Mouse (Mus musculus): ENCODE measurements around the gene Tmem129.

DNA sequence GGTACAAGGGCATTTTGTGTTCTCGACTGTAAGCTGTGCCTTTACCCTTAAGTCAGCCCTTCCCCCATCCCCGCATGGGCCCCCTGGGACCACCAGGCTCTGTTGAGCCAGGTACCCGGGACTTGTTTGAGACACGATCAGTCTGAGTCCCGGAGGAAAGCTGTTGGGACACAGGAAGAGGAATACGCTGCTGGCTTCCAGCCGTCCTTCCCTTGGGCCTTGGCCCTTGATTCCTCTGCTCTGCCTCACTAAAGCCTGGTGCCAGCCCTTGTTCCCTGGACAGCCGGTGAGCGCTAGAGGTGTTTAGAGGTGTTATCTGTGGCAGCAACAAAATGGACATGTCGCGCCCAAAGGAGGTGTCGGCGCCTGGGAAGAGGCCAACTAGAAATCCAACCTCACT lies 41.8 kb upstream of the Tmem129 start:
- TF ChIP-seq TAL1 (IDR thresholded peaks at IDR 0.05; ENCODE audit: low read length) (no peak), GATA1 (IDR thresholded peaks at IDR 0.05; ENCODE audit: low read length) (no peak)

Measured in erythroblast, embryonic 14.5 days (primary cell).